ENCODE assay signal across 18 mouse cellular contexts in genomic region chr6:128457186-128457585, GRCm38 (mm10). TPM values are rescaled to one million over a fixed set of nuclear protein-coding genes. Genes with fewer than 3 reads are reported as not detected.
DNase-seq lines count a peak whose midpoint lies in the region; TF ChIP-seq lines count a peak whose summit lies in the region.
"Had no signal": no experiment of that assay in that cellular context is flagged by ENCODE, and none has a peak within 500 bp of the region (broad histone marks: within the 10 kb centered on the region; RNA-seq: fewer than 3 reads in every experiment).

No protein-coding gene starts in this region.

- no peak for TF ChIP-seq CTCF in heart, adult 2 months (IDR thresholded peaks at IDR 0.05)
- no peak for TF ChIP-seq CTCF in ES-Bruce4 (IDR thresholded peaks at IDR 0.05; ENCODE audit: low read depth, low read length)

- no peak overlapping the region for H3K27ac ChIP-seq in heart, adult 2 months
- H3K27ac ChIP-seq in ES-Bruce4 (ENCODE audit: insufficient read depth, low read length), result peak overlapping the region; percentile 50
- peak overlapping the region; percentile 23; the same call in 1 of the 2 replicates for H3K27ac ChIP-seq in ES-E14 (ENCODE audit: insufficient read depth, low read depth, low read length, poor library complexity, severe bottlenecking)
- H3K27ac ChIP-seq: embryonic facial prominence, embryonic 10.5 days; embryonic facial prominence, embryonic 12.5 days; forebrain, embryonic 13.5 days; forebrain, embryonic 15.5 days had no signal

- 69% methylated on average over 5 of the region's 5 CpGs for WGBS in heart, adult 2 months

- no peak for TF ChIP-seq POLR2A in heart, adult 2 months (IDR thresholded peaks at IDR 0.05; ENCODE audit: insufficient read depth, low read depth, low read length)
- no peak for TF ChIP-seq POLR2A in ES-Bruce4 (IDR thresholded peaks at IDR 0.05; ENCODE audit: insufficient read depth, low read length)

- no peaks in the 10 kb centered on the region for H3K36me3 ChIP-seq in heart, adult 2 months (ENCODE audit: control insufficient read depth, insufficient read depth, low read length)
- no peaks in the 10 kb centered on the region for H3K36me3 ChIP-seq in ES-Bruce4 (ENCODE audit: control insufficient read depth, insufficient read depth, low read length, poor library complexity, severe bottlenecking)
- H3K36me3 ChIP-seq in ES-E14 (ENCODE audit: control insufficient read depth, insufficient read depth, low read length, poor library complexity, severe bottlenecking), result no peaks in the 10 kb centered on the region; the same call in 1 of the 2 replicates
- H3K36me3 ChIP-seq: embryonic facial prominence, embryonic 10.5 days; embryonic facial prominence, embryonic 12.5 days; forebrain, embryonic 15.5 days had no signal

- TF ChIP-seq EP300 in heart, adult 2 months (IDR thresholded peaks at IDR 0.05; ENCODE audit: insufficient read depth, low read depth, low read length), result no peak
- no peak for TF ChIP-seq EP300 in ES-Bruce4 (IDR thresholded peaks at IDR 0.05; ENCODE audit: insufficient read depth, low read depth, low read length)

- intact Hi-C loops in heart, adult 2 months (cut with DNase I), result no loop called here

- H3K4me1 ChIP-seq in heart, adult 2 months (ENCODE audit: control insufficient read depth, insufficient read depth, low read length), result no peaks in the 10 kb centered on the region
- peaks cover 4% of the 10 kb centered on the region for H3K4me1 ChIP-seq in ES-Bruce4 (ENCODE audit: control insufficient read depth, insufficient read depth, low read length)
- H3K4me1 ChIP-seq in ES-E14 (ENCODE audit: control insufficient read depth in 2 of 2, insufficient read depth in 2 of 2, low read length in 2 of 2, poor library complexity in 1 of 2), result peaks cover 5 to 15% of the 10 kb centered on the region in 2 experiments
- H3K4me1 ChIP-seq: embryonic facial prominence, embryonic 10.5 days; embryonic facial prominence, embryonic 12.5 days; forebrain, embryonic 13.5 days; forebrain, embryonic 15.5 days had no signal

- in situ Hi-C loops in ES-E14 (cut with MboI; ENCODE audit: low sequenced_read_pairs in 2 of 2, unreplicated experiment in 2 of 2), result no loop called here

- DNase-seq in adrenal gland, postnatal 10 days, result peak; percentile 34
- DNase-seq in adrenal gland, postnatal 25 days, result no peak
- DNase-seq in heart, adult 11 months, result peak; percentile 60
- DNase-seq in heart, adult 2 months, result no peak
- DNase-seq in ES-E14 (ENCODE audit: low read depth, low spot score), result no peak
- DNase-seq in embryo, embryonic 11 days, result no peak
- DNase-seq: cerebellum, adult 11 months; cerebellum, adult 18-20 months; cerebellum, adult 8-10 months; cerebellum, adult 9-11 months; cerebellum, postnatal 14 days; cerebellum, postnatal 36 days; forebrain, postnatal 0 days had no signal

- no peak overlapping the region for H3K4me3 ChIP-seq in heart, adult 2 months
- no peak overlapping the region for H3K4me3 ChIP-seq in ES-Bruce4 (ENCODE audit: low read depth, low read length)
- H3K4me3 ChIP-seq in ES-E14 (ENCODE audit: insufficient read depth in 1 of 2, low read depth in 1 of 2, low read length in 2 of 2, poor library complexity in 1 of 2, severe bottlenecking in 1 of 2), result no peak overlapping the region
- H3K4me3 ChIP-seq: embryonic facial prominence, embryonic 10.5 days; embryonic facial prominence, embryonic 12.5 days; forebrain, embryonic 13.5 days; forebrain, embryonic 15.5 days had no signal

- H3K79me2 ChIP-seq in heart, adult 2 months (replicated peaks; ENCODE audit: control insufficient read depth, insufficient read depth, low read length), result no peaks in the 10 kb centered on the region

- H3K9me3 ChIP-seq in ES-Bruce4 (replicated peaks; ENCODE audit: control insufficient read depth, insufficient read depth, low read length, poor library complexity, severe bottlenecking) (no peaks in the 10 kb centered on the region), ES-E14 (ENCODE audit: control insufficient read depth, insufficient read depth, low read depth, low read length) (no peaks in the 10 kb centered on the region)
- H3K9me3 ChIP-seq: embryonic facial prominence, embryonic 10.5 days; embryonic facial prominence, embryonic 12.5 days; forebrain, embryonic 13.5 days; forebrain, embryonic 15.5 days had no signal

- no peaks in the 10 kb centered on the region for H3K27me3 ChIP-seq in heart, adult 2 months (ENCODE audit: control insufficient read depth, insufficient read depth, low read length)
- no peaks in the 10 kb centered on the region for H3K27me3 ChIP-seq in ES-Bruce4 (ENCODE audit: control insufficient read depth, insufficient read depth, low read length, poor library complexity, severe bottlenecking)
- H3K27me3 ChIP-seq: embryonic facial prominence, embryonic 12.5 days; forebrain, embryonic 13.5 days; forebrain, embryonic 15.5 days had no signal

- H3K9ac ChIP-seq in heart, adult 2 months (ENCODE audit: low read depth, low read length), result no peak overlapping the region
- H3K9ac ChIP-seq in ES-Bruce4 (ENCODE audit: low read depth, poor library complexity, severe bottlenecking), result no peak overlapping the region
- H3K9ac ChIP-seq in ES-E14 (ENCODE audit: insufficient read depth, low read depth, low read length, poor library complexity, severe bottlenecking), result no peak overlapping the region
- H3K9ac ChIP-seq: embryonic facial prominence, embryonic 12.5 days; forebrain, embryonic 13.5 days; forebrain, embryonic 15.5 days; forebrain, postnatal 0 days had no signal

TF ChIP-seq in ES-E14, 5 proteins besides CTCF, POLR2A, EP300 and RAD21:
- TF ChIP-seq MAFK (IDR thresholded peaks at IDR 0.05; ENCODE audit: insufficient read depth, low read depth, low read length), result no peak
- TF ChIP-seq ZNF384 (IDR thresholded peaks at IDR 0.05; ENCODE audit: low read depth, low read length), result no peak
- no peak for TF ChIP-seq HCFC1 (IDR thresholded peaks at IDR 0.05; ENCODE audit: borderline replicate concordance, insufficient read depth, low read length)
- no peak for TF ChIP-seq CHD2 (IDR thresholded peaks at IDR 0.05; ENCODE audit: low read depth, low read length)
- TF ChIP-seq ZC3H11A (IDR thresholded peaks at IDR 0.05; ENCODE audit: borderline replicate concordance, low read depth, low read length), result no peak

RNA-seq across cellular contexts. Expression of gene Fkbp4, which starts 18.7 kb away (rescaled TPM):
- total RNA-seq in adrenal gland, postnatal 10 days (2021), result 100 to 1,000 TPM; 170 to 173 TPM
- 205 and 245 TPM in 2 replicates for total RNA-seq in adrenal gland, postnatal 25 days (2021)
- total RNA-seq in heart, adult 2 months (2021), result 100 to 1,000 TPM; 351 to 359 TPM
- 206 and 250 TPM in 2 replicates for polyA plus RNA-seq in heart, adult 2 months (2012; rRNA removed)
- 411 and 413 TPM in 2 replicates for polyA plus RNA-seq in ES-Bruce4 (2011; ENCODE audit: insufficient read depth, insufficient read length, low read depth, missing spikeins)
- 396 and 408 TPM in 2 replicates for total RNA-seq in ES-E14 (2012; rRNA removed)

RNA-seq across cellular contexts. Expression of gene Itfg2, which starts 32.5 kb away (rescaled TPM):
- 10 to 100 TPM; 19.2 to 19.9 TPM for total RNA-seq in adrenal gland, postnatal 10 days (2021)
- 27.5 and 35.6 TPM in 2 replicates for total RNA-seq in adrenal gland, postnatal 25 days (2021)
- 10 to 100 TPM; 17.0 to 21.2 TPM for total RNA-seq in heart, adult 2 months (2021)
- 11.9 and 21.5 TPM in 2 replicates for polyA plus RNA-seq in heart, adult 2 months (2012; rRNA removed)
- 16.3 and 21.6 TPM in 2 replicates for polyA plus RNA-seq in ES-Bruce4 (2011; ENCODE audit: insufficient read depth, insufficient read length, low read depth, missing spikeins)
- total RNA-seq in ES-E14 (2012; rRNA removed), result 33.4 and 38.3 TPM in 2 replicates

RNA-seq across cellular contexts. Expression of gene Nrip2, which starts 58.1 kb away (rescaled TPM):
- total RNA-seq in adrenal gland, postnatal 10 days (2021), result 1 to 10 TPM; 3.0 to 4.7 TPM
- total RNA-seq in adrenal gland, postnatal 25 days (2021), result 3.0 and 4.1 TPM in 2 replicates
- total RNA-seq in heart, adult 2 months (2021), result 1 to 10 TPM; 1.6 to 2.4 TPM
- polyA plus RNA-seq in heart, adult 2 months (2012; rRNA removed), result 2.6 and 3.6 TPM in 2 replicates
- not detected in 2 replicates for polyA plus RNA-seq in ES-Bruce4 (2011; ENCODE audit: insufficient read depth, insufficient read length, low read depth, missing spikeins)
- total RNA-seq in ES-E14 (2012; rRNA removed), result 0.27 and 0.42 TPM in 2 replicates

Comparison
In these comparisons a context has a peak if more than half of its experiments do, and no peak if none do; other contexts are left out.
1. DNase-seq: peak in adrenal gland, postnatal 10 days (single experiment) and heart, adult 11 months (single experiment); none in adrenal gland, postnatal 25 days (single experiment), heart, adult 2 months (0 of 2), ES-E14 (single experiment) and embryo, embryonic 11 days (single experiment).